In the genomic region with DNA sequence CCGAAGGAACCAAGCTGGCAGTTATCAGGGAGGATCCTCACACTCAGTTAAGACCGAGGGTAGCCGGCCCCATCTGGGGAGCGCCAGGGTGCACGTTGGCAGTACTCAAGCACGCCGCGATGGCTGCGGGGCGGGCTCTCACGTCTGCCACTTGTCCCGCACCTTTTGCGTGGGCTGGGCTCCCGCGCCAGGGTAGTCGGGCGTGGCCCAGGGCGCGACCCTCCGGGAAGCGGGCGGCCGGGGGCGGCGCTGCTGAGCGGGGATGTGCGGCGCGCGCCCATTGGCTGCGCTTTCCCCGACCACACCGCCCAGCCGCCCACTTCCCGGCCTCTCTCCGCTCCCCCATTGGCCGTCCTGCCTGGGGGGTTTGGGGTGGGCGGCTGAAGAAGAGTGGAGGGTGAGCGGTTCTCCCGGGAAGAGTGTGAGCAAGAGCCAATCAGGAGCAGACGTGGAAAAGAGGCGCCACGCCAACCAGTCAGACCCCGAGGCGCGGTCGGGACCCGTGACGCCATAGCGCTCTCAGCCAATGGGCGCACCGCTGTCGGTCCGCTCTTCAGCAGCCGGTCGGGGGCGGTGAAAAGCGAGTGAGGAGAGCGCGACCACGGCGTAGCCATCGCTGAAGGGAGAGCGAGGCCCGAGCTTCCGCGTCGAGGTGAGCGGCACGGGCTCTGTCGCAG, we compare ENCODE assay signal across 8 mouse cellular contexts. TPM values are rescaled to one million over a fixed set of nuclear protein-coding genes. Genes with fewer than 3 reads are reported as not detected.
A peak's percentile ranks its signal among the peaks of the same experiment; 100 is the strongest.
DNase-seq lines count a peak whose midpoint lies in the region; ATAC-seq lines count a peak whose summit lies in the region.

A gene (plus strand): TSS at position 549 of the 677 bp plus-strand sequence.

- WGBS in heart, embryonic 13.5 days: under 1% methylated on average over 71 of the region's 71 CpGs
- WGBS in liver, embryonic 12.5 days (ENCODE audit: insufficient replicate concordance): under 1% methylated on average over 70 of the region's 71 CpGs
- under 1% methylated on average over 71 of the region's 71 CpGs for WGBS in stomach, embryonic 15.5 days

- no peaks in the 10 kb centered on the region for H3K9me3 ChIP-seq in heart, embryonic 13.5 days
- H3K9me3 ChIP-seq in liver, embryonic 12.5 days (replicated peaks): no peaks in the 10 kb centered on the region
- no peaks in the 10 kb centered on the region for H3K9me3 ChIP-seq in stomach, embryonic 15.5 days

- H3K36me3 ChIP-seq in heart, embryonic 13.5 days: no peaks in the 10 kb centered on the region
- H3K36me3 ChIP-seq in liver, embryonic 12.5 days: no peaks in the 10 kb centered on the region
- no peaks in the 10 kb centered on the region for H3K36me3 ChIP-seq in stomach, embryonic 15.5 days

- peak within 1 kb of the TSS; percentile 90 for H3K27ac ChIP-seq in heart, embryonic 13.5 days (replicated peaks)
- peak within 1 kb of the TSS; percentile 85 for H3K27ac ChIP-seq in liver, embryonic 12.5 days
- H3K27ac ChIP-seq in stomach, embryonic 15.5 days: peak within 1 kb of the TSS; percentile 88

- no peaks in the 10 kb centered on the region for H3K27me3 ChIP-seq in heart, embryonic 13.5 days (replicated peaks)
- H3K27me3 ChIP-seq in liver, embryonic 12.5 days (replicated peaks): 0 out of 2 replicates have a peak, but pooled peaks cover 10% of the 10 kb centered on the region
- no peaks in the 10 kb centered on the region for H3K27me3 ChIP-seq in stomach, embryonic 15.5 days (replicated peaks)

- H3K9ac ChIP-seq in heart, embryonic 13.5 days: peak within 1 kb of the TSS; percentile 92
- H3K9ac ChIP-seq in liver, embryonic 12.5 days: peak within 1 kb of the TSS; percentile 85
- H3K9ac ChIP-seq in stomach, embryonic 15.5 days: peak within 1 kb of the TSS; percentile 84

- H3K4me2 ChIP-seq in heart, embryonic 13.5 days: peak within 1 kb of the TSS; percentile 79
- peak within 1 kb of the TSS; percentile 94 for H3K4me2 ChIP-seq in liver, embryonic 12.5 days
- H3K4me2 ChIP-seq in stomach, embryonic 15.5 days: peak within 1 kb of the TSS; percentile 82

- DNase-seq in CD4-positive helper T cell, adult 2 months (ENCODE audit: low read depth, low spot score): peak; percentile 97
- DNase-seq in brain, embryonic 18.5 days (ENCODE audit: low read depth, low spot score): peak; percentile 98
- peak; percentile 99 for DNase-seq in kidney, postnatal 10 days
- peak; percentile 92 to 96 for DNase-seq in natural killer cell, adult 2 months (ENCODE audit: low spot score in 2 of 2)

- ATAC-seq in erythroid progenitor cell, adult 5-6 weeks (replicated peaks; ENCODE audit: low FRiP score, poor library complexity, severe bottlenecking): peak; percentile 88
- ATAC-seq in heart, embryonic 13.5 days (ENCODE audit: extremely low read depth, insufficient number of reproducible peaks, low FRiP score, low TSS enrichment): peak; percentile 97
- ATAC-seq in liver, embryonic 12.5 days: peak; percentile 95
- peak; percentile 98 for ATAC-seq in stomach, embryonic 15.5 days (ENCODE audit: insufficient read depth, low FRiP score, low read depth)

- H3K4me1 ChIP-seq in heart, embryonic 13.5 days: peaks cover 30% of the 10 kb centered on the region
- H3K4me1 ChIP-seq in liver, embryonic 12.5 days: peaks cover 45% of the 10 kb centered on the region
- H3K4me1 ChIP-seq in stomach, embryonic 15.5 days: peaks cover 3% of the 10 kb centered on the region; the same call in 1 of the 2 replicates

- H3K4me3 ChIP-seq in heart, embryonic 13.5 days: peak within 1 kb of the TSS; percentile 86
- H3K4me3 ChIP-seq in liver, embryonic 12.5 days: peak within 1 kb of the TSS; percentile 81
- H3K4me3 ChIP-seq in stomach, embryonic 15.5 days (replicated peaks): peak within 1 kb of the TSS; percentile 97

RNA-seq across cellular contexts. Expression of the gene that starts here (rescaled TPM):
- 154 and 179 TPM in 2 replicates for total RNA-seq in erythroid progenitor cell, adult 5-6 weeks (2015; ENCODE audit: low replicate concordance)
- total RNA-seq in erythroid progenitor cell, adult 5-6 weeks (2017; ENCODE audit: low replicate concordance): 74.1 and 124 TPM in 2 replicates
- polyA plus RNA-seq in heart, embryonic 13.5 days (2015; fragmentation: Nextera tagmentation; extraction: Ambion mirVana): 46.0 and 46.9 TPM in 2 replicates
- polyA plus RNA-seq in liver, embryonic 12.5 days (2016; fragmentation: Nextera tagmentation; extraction: Ambion mirVana): 33.1 and 37.9 TPM in 2 replicates
- 93.3 and 94.5 TPM in 2 replicates for polyA plus RNA-seq in stomach, embryonic 15.5 days (2015; fragmentation: Nextera tagmentation; extraction: Ambion mirVana)

Comparison
In these comparisons a context has a peak if more than half of its experiments do, and no peak if none do; other contexts are left out.
1. Peak in every context shown above with its lines: DNase-seq, ATAC-seq, H3K4me3 ChIP-seq and H3K27ac ChIP-seq.